Mouse (Mus musculus) urinary bladder, adult 2 months (tissue): ENCODE data around the gene Apol7b. TPM values are rescaled to one million over a fixed set of nuclear protein-coding genes. Genes with fewer than 3 reads are reported as not detected.

Experiments
- DNase-seq: peaks from one replicate; pipeline ENCODE4 v3.0.0; 2022; ENCODE audit warnings: low spot score
- polyA plus RNA-seq: library from polyadenylated mRNA; depleted of rRNA; stranded (reverse); fragments of >200 nt; gene quantifications from 2 replicates; pipeline ENCODE4 v1.2.3, GENCODE M21; 2012; rRNA removed

The Apol7b gene
- polyA plus RNA-seq, 1 experiment: 0.04 TPM

DNA sequence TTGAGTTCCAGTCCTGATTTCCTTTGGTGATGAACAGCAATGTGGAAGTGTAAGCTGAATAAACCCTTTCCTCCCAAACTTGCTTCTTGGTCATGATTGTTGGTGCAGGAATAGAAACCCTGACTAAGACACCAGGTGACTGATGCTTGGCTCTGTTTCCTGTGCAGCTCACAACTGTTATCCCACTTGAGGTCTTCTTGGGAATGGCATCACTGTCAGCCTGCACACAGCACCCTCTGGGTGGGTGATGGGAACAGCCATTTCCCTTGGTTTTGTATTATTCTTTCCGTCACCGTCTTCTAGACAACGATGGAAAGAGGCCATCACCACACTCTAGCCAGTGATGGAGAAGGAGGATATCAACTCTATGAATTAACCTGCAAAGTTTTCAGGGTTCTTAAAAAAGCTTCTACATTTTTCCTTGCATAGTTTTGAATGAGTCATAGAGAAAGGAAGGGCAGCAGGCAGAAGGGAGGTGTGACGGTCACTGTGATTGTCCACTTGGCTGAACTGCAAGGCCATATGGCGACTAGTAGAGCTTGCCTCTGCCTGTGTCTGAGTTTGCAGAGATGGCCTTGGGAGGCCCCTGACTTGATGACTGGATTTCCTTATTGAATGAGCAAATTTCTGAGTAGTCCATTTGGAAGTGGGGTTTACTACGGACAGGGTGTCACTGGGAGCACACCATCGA lies 62.8 kb downstream of the Apol7b start:
- DNase-seq: no peak

DNA sequence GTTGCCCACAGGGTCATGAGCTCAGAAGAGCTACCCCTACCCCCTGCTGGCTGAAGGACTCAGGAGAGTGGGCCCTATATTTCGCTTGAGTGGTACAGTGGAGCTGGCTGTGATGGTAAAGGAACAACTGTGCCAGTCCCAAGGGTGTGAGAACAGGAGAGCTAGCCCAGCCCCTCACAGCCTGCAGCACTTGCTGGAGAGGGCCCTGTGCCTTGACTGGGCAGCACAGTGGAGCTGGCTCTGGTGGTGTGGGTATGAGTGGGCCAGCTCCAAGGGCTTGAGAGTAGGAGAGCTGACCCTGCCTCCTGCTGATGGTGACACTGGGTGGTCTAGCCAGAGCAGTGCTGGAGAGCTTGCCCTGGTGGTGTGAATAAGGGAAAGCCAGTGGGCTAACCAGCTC lies 64.4 kb downstream of the Apol7b start:
- DNase-seq: no peak

DNA sequence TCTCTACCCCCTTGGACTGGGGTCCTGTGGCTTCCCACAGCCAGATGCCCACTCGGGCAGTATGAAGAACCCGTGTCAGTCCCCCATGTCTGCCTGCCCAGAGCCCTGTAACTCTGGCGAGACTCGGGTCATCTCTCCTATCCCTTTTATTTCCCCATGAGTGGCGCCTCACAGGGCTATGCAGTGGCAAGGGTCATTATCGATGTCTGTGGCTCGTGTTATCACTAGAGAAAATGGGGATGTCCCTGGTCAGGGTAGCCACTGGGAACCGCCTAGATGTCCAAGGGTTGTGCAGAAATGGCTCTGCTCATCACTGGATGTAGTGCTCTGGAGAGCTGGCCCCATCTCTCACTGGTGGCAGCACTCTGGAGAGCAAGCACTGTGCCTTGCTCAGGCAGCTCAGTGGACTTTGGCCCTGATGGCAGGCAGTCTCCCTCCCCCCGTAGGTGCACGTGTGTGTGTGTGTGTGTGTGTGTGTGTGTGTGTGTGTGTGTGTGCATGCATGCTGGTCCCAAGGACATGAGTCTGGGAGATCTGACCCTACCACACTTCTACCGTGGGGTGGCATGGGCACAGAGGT lies 64.9 kb downstream of the Apol7b start:
- no peak for DNase-seq

DNA sequence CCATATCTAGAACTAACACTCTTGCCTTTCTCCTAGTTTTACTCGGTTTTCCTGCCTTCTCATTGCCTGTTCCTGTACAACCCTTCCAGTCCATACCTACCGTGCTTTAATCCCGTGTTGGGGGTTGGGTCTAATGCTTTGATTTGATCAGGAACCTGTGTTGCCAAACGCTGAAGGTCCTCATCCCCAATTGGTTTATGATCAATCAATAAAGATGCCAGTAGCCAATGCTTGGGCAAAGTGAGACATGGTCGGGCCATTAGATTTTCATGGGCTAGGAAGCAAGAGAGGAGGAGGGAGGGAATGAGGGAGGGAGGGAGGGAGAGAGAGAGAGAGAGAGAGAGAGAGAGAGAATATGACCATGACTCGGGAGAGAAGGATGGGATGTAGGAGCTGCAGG lies 65.8 kb downstream of the Apol7b start:
- no peak for DNase-seq

DNA sequence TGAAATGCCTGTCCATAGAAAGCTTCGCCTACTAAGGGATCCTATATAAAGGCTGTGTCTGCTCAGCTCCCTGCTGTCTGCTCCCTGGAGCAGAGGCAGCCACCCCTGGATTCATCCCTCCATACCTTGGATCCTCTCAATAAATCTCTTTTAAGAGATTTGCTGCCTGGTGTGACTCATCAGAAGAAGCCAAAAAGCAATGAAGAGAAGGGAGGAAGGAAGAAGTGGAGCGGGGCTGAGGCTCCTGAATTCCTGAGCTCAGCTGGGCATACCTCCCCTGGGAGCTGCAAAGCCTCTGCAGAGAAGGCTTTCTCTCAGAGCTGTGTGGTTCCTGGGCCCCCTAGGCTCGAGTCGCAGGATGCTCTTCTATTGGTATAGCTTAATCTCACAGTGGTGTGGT lies 67.4 kb downstream of the Apol7b start:
- no peak for DNase-seq

DNA sequence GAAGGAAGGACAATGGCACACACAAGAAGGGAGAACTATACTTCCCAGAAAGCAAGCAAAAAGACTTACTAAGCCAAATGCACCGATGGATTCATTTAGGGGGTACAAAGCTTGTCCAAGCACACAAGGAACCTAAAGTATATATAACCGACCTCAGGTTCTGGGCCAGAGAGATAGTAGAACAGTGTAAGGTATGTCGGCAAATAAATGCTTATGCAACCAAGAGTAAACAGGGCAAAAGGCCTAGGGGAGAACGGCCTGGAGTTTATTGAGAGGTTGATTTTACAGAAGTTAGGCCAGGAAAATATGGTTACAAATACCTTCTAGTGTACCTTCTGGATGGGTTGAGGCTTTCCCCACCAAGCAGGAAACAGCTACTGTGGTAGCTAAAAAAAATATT lies 69.9 kb downstream of the Apol7b start:
- no peak for DNase-seq

DNA sequence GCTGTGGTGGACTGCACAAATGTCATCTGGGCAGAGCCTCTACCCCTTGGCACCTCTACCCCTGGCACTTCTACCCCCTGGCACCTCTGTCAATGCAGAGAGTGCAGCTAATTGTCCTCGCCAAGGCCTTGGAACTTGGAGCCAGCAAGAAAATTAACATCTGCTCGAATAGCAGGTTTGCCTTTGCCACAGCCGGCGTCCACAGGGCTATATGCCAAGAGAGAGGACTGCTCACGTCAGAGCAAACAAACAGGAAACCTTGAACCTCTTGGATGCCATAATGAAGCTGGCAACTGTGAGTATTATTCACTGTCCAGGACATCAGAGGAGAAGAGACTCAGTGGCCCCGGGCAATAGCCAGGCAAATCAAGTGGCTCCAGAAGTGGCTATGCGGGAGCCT lies 70.4 kb downstream of the Apol7b start:
- DNase-seq: no peak

Other genes starting within 250 kb of the Apol7b start
- gene Rbfox2, start 140.5 kb downstream of the Apol7b start, polyA plus RNA-seq: 93.7 and 115 TPM in 2 replicates
- gene Apol7a, start 48.4 kb downstream of the Apol7b start, polyA plus RNA-seq: 1.8 and 2.8 TPM in 2 replicates
- 3.4 and 3.9 TPM in 2 replicates for gene Apol9a, start 36.4 kb downstream of the Apol7b start, polyA plus RNA-seq
- gene Apol10a, start 29.6 kb upstream of the Apol7b start, polyA plus RNA-seq: not detected in 2 replicates
- not detected in 2 replicates for gene Apol11a, start 60.8 kb upstream of the Apol7b start, polyA plus RNA-seq
- gene Apol7c, start 85.8 kb upstream of the Apol7b start, polyA plus RNA-seq: 1.3 and 1.8 TPM in 2 replicates
- not detected in 2 replicates for gene 1700025B11Rik, start 114.4 kb upstream of the Apol7b start, polyA plus RNA-seq
- gene Apol10b, start 148.6 kb upstream of the Apol7b start, polyA plus RNA-seq: 4.9 and 6.4 TPM in 2 replicates
- not detected in 2 replicates for gene Gm36245, start 151.8 kb upstream of the Apol7b start, polyA plus RNA-seq
- 0.06 and 0.10 TPM in 2 replicates for gene Apol11b, start 195.8 kb upstream of the Apol7b start, polyA plus RNA-seq